Mouse (Mus musculus) liver, adult 2 months (tissue): ENCODE results near the gene Ldah.

Experiments used
- CTCF ChIP-seq: fragments of 200-500 bp; IDR thresholded peaks from 2 replicates; pipeline ENCODE4 v1.5.1; 2011; ENCODE audit warnings: low read depth, low read length, control low read depth
- POLR2A ChIP-seq: fragments of 200-500 bp; IDR thresholded peaks from 2 replicates; pipeline ENCODE4 v1.6.1; 2011; ENCODE audit warnings: low read length, control low read depth; ENCODE audit not compliant: insufficient read depth; ENCODE audit errors: extremely low read depth

- no peak for TF ChIP-seq CTCF
- TF ChIP-seq POLR2A, result no peak
Measured at GRCm38 (mm10) chr12:8324086-8324485, 116.2 kb downstream of the Ldah start.
